Mouse (Mus musculus): ENCODE measurements around the gene Camta1.

- no peak for TF ChIP-seq POLR2A (IDR thresholded peaks at IDR 0.05; ENCODE audit: low read depth, low read length)
- no peak for TF ChIP-seq CTCF (conservative IDR thresholded peaks at IDR 0.05; ENCODE audit: insufficient read depth, insufficient read length, low read depth, low read length)
Observed at GRCm38 (mm10) chr4:151757261-151757660, 104.4 kb downstream of the Camta1 start.
